Mouse (Mus musculus) kidney, adult 2 months (tissue): Measurements from ENCODE around the gene Dda1.

Experiments used
- CTCF ChIP-seq: fragments of 200-500 bp; conservative IDR thresholded peaks from 2 replicates; pipeline ENCODE4 v1.5.1; 2011; ENCODE audit warnings: low read depth, mild to moderate bottlenecking, control low read depth, low read length, moderate library complexity, mixed read lengths; ENCODE audit not compliant: insufficient read depth, insufficient read length
- POLR2A ChIP-seq: fragments of 200-500 bp; IDR thresholded peaks from one replicate; pipeline ENCODE4 v1.6.1; 2011; ENCODE audit warnings: low read depth, low read length, control low read depth

DNA sequence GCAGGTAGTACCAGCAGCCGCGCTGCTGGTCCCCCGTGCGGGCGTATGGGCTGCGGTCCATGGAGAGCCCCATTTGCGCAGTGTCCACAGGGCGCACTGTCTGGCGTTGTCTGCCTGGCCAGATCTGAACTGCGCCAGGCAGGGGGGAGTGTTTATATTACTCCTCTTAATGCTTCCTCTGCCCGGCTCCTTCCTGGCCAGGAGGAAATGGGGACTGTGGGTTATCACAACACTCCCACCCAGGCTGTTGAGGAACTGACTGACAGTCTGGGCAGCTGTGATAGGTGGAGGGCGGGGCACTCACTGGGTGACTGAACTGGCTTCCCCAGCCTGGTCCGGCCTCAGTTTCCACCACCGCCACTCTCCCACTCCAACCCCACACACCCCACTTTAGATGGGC is 42.6 kb downstream of the Dda1 start, which contains the start of gene Plvap:
- TF ChIP-seq CTCF = no peak
- TF ChIP-seq POLR2A = peak; percentile 50
